Mouse (Mus musculus) hindbrain, embryonic 16.5 days (tissue): ENCODE measurements around the gene Orm2. TPM values are rescaled to one million over a fixed set of nuclear protein-coding genes. Genes with fewer than 3 reads are reported as not detected.

ENCODE experiments used
- ATAC-seq: fragments of 200-750 bp; cut with Nextera tagmentation; 2 replicates; pipeline ENCODE4 v1.8.0; 2017; ENCODE audit warnings: moderate TSS enrichment, moderate library complexity
- H3K27ac ChIP-seq: fragments of 300-500 bp; sonication (generic); 2 replicates; pipeline ENCODE4 v1.5.1; 2014; ENCODE audit warnings: low read depth, mild to moderate bottlenecking, control low read depth, low read length, moderate library complexity
- H3K27me3 ChIP-seq: fragments of 300-500 bp; sonication (generic); replicated peaks from 2 replicates; pipeline ENCODE4 v1.6.1; 2014; ENCODE audit warnings: low read length; ENCODE audit not compliant: control insufficient read depth, insufficient read depth
- H3K36me3 ChIP-seq: fragments of 300-500 bp; sonication (generic); 2 replicates; pipeline ENCODE4 v1.6.1; 2014; ENCODE audit warnings: mild to moderate bottlenecking, low read length, moderate library complexity, mixed read lengths; ENCODE audit not compliant: control insufficient read depth, insufficient read depth
- H3K4me1 ChIP-seq: fragments of 300-500 bp; sonication (generic); 2 replicates; pipeline ENCODE4 v1.6.1; 2014; ENCODE audit warnings: low read depth, low read length; ENCODE audit not compliant: control insufficient read depth, insufficient read depth
- H3K4me2 ChIP-seq: fragments of 300-500 bp; sonication (generic); 2 replicates; pipeline ENCODE4 v1.6.1; 2014; ENCODE audit warnings: mild to moderate bottlenecking, low read length, control low read depth, moderate library complexity
- H3K4me3 ChIP-seq: fragments of 300-500 bp; sonication (generic); 2 replicates; pipeline ENCODE4 v1.5.1; 2014; ENCODE audit warnings: mild to moderate bottlenecking, low read length, control low read depth, moderate library complexity
- H3K9ac ChIP-seq: fragments of 300-500 bp; sonication (generic); 2 replicates; pipeline ENCODE4 v1.6.1; 2014; ENCODE audit warnings: low read depth, mild to moderate bottlenecking, control low read depth, low read length, moderate library complexity
- H3K9me3 ChIP-seq: fragments of 300-500 bp; sonication (generic); 2 replicates; pipeline ENCODE4 v1.6.1; 2014; ENCODE audit warnings: mild to moderate bottlenecking, low read length, moderate library complexity; ENCODE audit not compliant: control insufficient read depth
- WGBS: fragments of 180-500 bp; shearing (Covaris S2); extraction: QIAGEN DNeasy Blood & Tissue Kit; methylation state at CpG from one replicate; pipeline ENCODE4 v1.1.7; 2014; 5-methylcytosine and 5-hydroxymethylcytosine counted together
- polyA plus RNA-seq: library from polyadenylated mRNA; unstranded; fragments of >200 nt; fragmentation: Nextera tagmentation; extraction: Ambion mirVana; gene quantifications from 2 replicates; pipeline ENCODE4 v1.2.1, GENCODE M21; 2015

The Orm2 gene
- polyA plus RNA-seq, 1 experiment from 2014 or later: not detected

DNA sequence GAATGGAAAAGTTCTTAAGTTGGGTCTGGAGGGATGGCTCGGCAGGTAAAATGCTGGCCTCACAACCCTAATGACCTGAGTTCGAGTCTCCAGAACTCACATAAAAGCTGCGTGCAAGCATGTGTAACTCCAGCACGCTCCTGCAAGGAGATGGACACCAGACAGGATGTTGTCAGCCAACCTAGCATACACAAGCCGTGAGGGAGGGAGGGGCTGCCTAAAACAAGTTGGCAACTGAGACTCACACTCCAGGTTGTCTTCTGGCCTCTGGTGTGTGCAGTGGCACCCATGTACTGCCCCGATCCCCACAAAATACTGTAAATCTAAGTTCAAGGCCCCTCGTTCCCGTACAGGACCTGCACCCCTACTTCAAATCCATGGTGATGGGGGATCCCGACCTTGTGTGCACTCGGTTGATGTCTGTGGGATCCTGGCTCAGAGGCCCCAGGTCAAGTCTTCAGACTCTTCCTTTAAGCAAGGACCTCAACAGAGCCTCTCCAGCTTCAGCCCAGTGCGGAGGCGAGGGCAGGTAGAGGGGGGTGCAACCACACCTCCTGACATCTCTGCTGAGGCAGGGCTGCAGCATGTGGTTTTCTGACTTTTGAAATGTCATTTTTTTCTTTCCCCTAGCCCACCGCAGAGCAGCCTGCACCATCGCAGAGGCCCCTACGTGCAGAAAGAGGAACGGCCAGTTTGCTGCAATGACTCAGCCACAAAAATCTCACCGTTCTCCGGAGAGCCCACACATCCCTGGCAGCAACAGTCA lies 38.5 kb downstream of the Orm2 start:
- Histone ChIP-seq H3K27ac (no peak overlapping the region), H3K4me3 (no peak overlapping the region), H3K27me3 (no peaks in the 10 kb centered on the region), H3K9me3 (no peaks in the 10 kb centered on the region), H3K4me2 (no peak overlapping the region), H3K9ac (no peak overlapping the region), H3K4me1 (peaks cover 29% of the 10 kb centered on the region), H3K36me3 (no peaks in the 10 kb centered on the region; the same call in 1 of the 2 replicates)
- no peak for ATAC-seq
- 88% methylated on average over 18 of the region's 18 CpGs for WGBS

DNA sequence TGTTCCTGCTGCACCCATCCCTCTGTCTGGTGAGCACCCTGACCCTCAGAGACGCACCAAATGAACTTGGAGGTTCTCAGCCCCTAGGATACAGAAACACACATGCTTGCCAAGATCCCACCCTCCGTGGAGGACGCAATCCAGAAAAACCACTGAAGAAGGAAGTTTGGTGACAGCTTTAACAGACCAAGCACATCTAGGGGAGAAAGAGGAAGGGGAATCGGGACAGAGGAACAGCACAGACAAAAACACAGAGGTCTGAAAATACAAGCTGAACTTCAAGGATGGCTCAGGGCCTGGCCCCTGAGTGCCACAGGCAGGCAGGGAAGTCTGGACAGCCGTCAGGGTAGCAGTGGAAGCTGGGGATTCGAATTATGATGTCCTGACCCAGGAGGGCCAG lies 39.4 kb downstream of the Orm2 start:
- Histone ChIP-seq H3K4me3 (no peak overlapping the region), H3K27ac (no peak overlapping the region), H3K9ac (no peak overlapping the region), H3K4me2 (no peak overlapping the region), H3K9me3 (no peaks in the 10 kb centered on the region), H3K27me3 (no peaks in the 10 kb centered on the region), H3K4me1 (peaks cover 29% of the 10 kb centered on the region), H3K36me3 (no peaks in the 10 kb centered on the region)
- no peak for ATAC-seq
- WGBS: 76% methylated on average over 6 of the region's 6 CpGs

DNA sequence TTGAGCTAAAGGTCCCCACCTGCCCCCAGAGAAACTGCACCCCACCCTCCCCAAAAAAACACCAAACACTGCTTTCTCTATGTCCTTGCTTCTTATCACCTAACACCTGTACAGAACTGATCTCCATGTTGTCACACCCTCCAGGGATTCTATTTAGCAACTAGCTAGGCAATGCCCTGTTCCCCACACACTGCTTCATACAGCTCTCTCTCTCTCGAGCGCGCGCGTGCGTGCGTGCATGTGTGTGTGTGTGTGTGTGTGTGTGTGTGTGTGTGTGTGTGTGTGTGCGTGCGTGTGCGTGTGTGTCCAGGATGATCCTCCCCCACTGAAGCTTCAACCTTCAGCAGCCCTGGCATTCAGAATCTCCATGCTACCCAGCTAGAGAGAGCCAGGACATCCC lies 39.8 kb downstream of the Orm2 start:
- Histone ChIP-seq H3K27me3 (no peaks in the 10 kb centered on the region), H3K36me3 (no peaks in the 10 kb centered on the region), H3K4me1 (peaks cover 29% of the 10 kb centered on the region), H3K9me3 (no peaks in the 10 kb centered on the region), H3K4me2 (peak overlapping the region; percentile 39; the same call in 1 of the 2 replicates), H3K4me3 (no peak overlapping the region), H3K9ac (no peak overlapping the region), H3K27ac (no peak overlapping the region)
- ATAC-seq: no peak
- WGBS: 84% methylated on average over 10 of the region's 10 CpGs

DNA sequence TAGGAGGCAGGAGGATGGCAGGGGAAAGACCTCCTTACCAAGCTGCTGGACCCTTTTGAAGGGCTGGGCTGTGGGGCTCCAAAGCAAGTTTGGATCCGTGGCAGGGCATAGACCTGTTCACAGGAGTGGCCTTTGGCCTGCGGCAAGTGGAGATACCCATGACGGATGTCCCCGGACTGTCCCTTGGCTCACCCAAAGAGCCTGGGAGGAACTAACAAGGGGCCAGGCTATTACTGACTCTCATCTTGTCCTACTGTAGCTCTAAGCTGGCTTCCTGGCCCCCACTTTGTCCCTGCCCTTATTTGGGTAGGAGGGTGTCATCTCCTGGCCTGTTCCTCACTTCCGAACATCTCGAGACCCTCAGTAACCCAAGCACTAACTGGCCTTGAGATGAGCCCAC lies 40.3 kb downstream of the Orm2 start:
- ATAC-seq: peak; percentile 3; the same call in 1 of the 2 replicates

DNA sequence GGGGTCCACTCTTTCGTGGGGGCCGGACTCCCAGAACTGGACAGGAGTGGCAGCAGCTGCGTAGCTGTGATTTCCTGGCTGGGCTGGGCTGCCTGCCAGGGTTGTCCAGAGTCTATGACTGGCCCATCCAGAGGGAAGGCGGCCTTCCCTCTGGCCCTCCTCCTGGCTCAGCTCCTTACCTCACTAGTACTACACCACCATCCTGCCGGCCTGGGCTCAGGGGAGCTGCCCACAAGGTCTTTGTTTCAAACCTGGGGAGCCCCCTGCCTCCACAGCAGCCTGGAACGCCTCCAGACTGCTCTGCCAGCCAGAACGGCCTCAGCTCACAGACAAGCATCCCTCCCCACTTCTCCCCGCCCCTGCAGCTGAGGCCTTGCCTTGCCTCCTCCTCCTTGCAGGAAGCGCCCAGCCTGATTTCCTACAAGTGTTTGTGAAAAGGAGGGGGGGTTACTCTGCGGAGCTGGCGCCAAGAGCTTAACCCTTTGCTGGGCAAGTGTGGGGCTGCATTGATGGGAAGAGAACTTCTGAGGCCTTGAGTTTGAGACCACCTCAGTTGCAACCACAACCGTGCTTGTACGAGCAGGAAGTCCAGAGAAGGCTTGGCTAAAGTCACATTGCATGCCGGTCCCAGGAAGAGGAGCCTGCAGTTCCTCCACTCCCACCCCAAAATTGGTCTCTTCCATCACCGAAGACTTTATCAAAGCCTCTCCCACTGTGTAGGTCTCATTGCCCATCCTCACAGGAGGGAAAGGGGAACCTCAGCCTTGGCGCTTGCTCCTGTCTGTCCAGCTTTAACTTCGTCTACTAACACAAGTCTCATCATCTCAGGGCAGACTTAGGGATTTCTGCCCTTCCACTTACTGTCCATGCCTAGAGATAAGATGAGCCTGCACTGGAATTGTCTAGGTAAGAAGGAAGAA lies 41.1 kb downstream of the Orm2 start, which contains the start of gene Akna:
TSS of gene Akna (minus strand) at position 315 of the 920 bp plus-strand sequence.
- peak within 1 kb of the TSS; percentile 18; the same call in 1 of the 2 replicates for H3K4me3 ChIP-seq

More for the DNA sequence above, 40.3 kb downstream of the Orm2 start:
- Histone ChIP-seq H3K4me3 (peak overlapping the region; percentile 4; the same call in 1 of the 2 replicates), H3K9me3 (no peaks in the 10 kb centered on the region), H3K36me3 (no peaks in the 10 kb centered on the region), H3K9ac (no peak overlapping the region), H3K27ac (peak overlapping the region; percentile 72), H3K4me2 (peak overlapping the region; percentile 39), H3K4me1 (peaks cover 29% of the 10 kb centered on the region), H3K27me3 (no peaks in the 10 kb centered on the region)
- WGBS: 73% methylated on average over 6 of the region's 6 CpGs

DNA sequence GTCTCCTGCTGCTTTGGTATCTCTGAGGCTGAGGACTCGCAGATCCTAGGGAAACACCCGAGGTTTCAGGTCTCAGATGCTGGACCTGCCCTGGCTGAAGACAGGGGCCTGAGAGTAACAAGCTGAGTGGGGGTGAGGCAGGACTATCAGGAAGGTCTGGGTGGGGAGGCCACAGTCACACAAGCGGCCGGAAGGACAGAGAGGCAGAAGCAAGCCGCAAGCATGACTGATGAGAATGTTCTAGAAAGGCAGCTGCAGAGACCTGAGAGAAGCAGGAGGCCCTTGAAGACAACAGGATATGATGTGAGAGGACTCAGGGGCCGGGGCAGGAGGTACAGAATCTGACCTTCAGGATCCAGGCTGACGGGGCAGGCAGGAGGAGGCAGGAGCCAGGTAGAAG lies 42.0 kb downstream of the Orm2 start:
- Histone ChIP-seq H3K9ac (no peak overlapping the region; the same call in 1 of the 2 replicates), H3K4me2 (no peak overlapping the region), H3K36me3 (no peaks in the 10 kb centered on the region), H3K9me3 (no peaks in the 10 kb centered on the region), H3K4me3 (no peak overlapping the region), H3K27ac (no peak overlapping the region), H3K27me3 (no peaks in the 10 kb centered on the region), H3K4me1 (peaks cover 44% of the 10 kb centered on the region)
- 72% methylated on average over 7 of the region's 7 CpGs for WGBS
- ATAC-seq: no peak

More for the DNA sequence above, 41.1 kb downstream of the Orm2 start, which contains the start of gene Akna:
- H3K27ac ChIP-seq: peak within 1 kb of the TSS; percentile 72
- no peaks in the 10 kb centered on the region for H3K36me3 ChIP-seq
- peak within 1 kb of the TSS; percentile 39 for H3K4me2 ChIP-seq
- no peaks in the 10 kb centered on the region for H3K9me3 ChIP-seq
- peak; percentile 88 for ATAC-seq
- peak within 1 kb of the TSS; percentile 2 for H3K9ac ChIP-seq
- 15% methylated on average over 17 of the region's 17 CpGs for WGBS
- no peaks in the 10 kb centered on the region for H3K27me3 ChIP-seq
- H3K4me1 ChIP-seq: peaks cover 35% of the 10 kb centered on the region

DNA sequence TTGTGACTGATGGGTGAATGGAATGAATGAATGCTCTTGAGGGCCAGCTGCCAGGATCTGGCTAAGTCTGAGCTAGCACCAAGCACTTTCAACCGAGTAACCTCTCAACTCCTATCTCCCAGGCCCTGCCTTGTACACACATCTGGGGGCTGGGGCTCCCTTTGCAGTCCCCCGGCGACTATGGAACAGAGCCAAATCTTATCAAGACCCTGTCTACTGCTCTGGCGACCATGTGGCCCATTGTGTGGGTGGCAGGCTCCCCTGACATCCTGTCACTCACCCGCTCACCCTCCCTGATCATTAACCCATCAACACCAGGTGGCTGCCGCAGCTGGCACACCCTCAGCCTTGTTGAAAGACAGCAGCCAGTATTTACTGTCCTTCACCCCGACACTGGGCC lies 42.8 kb downstream of the Orm2 start:
- Histone ChIP-seq H3K4me2 (no peak overlapping the region), H3K36me3 (no peaks in the 10 kb centered on the region), H3K9ac (no peak overlapping the region), H3K4me3 (no peak overlapping the region), H3K27ac (no peak overlapping the region), H3K4me1 (peaks cover 52% of the 10 kb centered on the region), H3K27me3 (no peaks in the 10 kb centered on the region), H3K9me3 (no peaks in the 10 kb centered on the region)
- no peak for ATAC-seq
- WGBS: 17% methylated on average over 7 of the region's 7 CpGs

DNA sequence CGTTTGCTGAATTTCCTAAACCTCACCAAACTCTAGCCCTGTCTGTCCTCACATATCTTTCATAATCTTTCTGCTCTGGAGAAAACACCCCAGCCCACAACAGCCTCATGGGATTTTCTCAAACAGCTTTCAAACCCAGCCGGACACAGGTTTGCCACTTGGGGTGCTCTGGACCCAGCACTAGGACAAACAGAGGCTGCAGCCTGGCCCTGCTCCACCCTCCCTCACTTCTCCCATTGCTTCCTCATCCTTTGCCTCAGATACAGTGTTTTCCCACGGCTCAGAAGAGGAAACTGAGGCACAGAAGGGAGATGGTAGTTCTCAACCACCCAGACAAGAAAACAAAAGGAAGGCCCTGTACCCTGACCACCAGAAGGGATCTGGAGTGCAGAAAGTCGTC lies 43.4 kb downstream of the Orm2 start:
- no peak overlapping the region for H3K9ac ChIP-seq
- H3K4me3 ChIP-seq: no peak overlapping the region
- no peak overlapping the region for H3K27ac ChIP-seq
- H3K9me3 ChIP-seq: no peaks in the 10 kb centered on the region
- WGBS: 62% methylated on average over 4 of the region's 4 CpGs
- no peak for ATAC-seq
- H3K27me3 ChIP-seq: no peaks in the 10 kb centered on the region
- no peaks in the 10 kb centered on the region for H3K36me3 ChIP-seq
- H3K4me2 ChIP-seq: no peak overlapping the region
- peaks cover 51% of the 10 kb centered on the region for H3K4me1 ChIP-seq

DNA sequence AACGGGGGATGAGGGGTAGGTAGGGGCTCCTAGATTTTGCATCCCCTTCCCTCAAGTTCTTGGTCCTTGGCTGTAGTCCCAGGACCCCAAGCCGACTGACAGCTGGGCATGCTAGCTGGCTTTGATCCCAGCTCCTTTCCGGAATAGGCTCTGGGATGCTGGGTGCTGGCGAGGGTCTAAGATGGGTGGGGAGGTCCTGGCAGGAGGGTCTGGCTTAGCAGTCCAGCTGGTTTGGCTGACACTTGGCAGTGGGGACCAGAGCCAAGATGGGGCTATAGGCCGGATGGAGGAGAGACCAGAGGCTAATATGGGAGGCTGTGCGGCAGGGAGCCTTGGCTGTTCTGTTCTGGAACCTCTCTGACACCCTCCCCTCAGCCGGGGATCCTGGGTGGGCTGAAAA lies 46.0 kb downstream of the Orm2 start:
- Histone ChIP-seq H3K4me3 (peak overlapping the region; percentile 15; the same call in 1 of the 2 replicates), H3K9me3 (no peaks in the 10 kb centered on the region), H3K27ac (peak overlapping the region; percentile 66), H3K9ac (peak overlapping the region; percentile 51; the same call in 1 of the 2 replicates), H3K27me3 (no peaks in the 10 kb centered on the region), H3K36me3 (no peaks in the 10 kb centered on the region), H3K4me1 (peaks cover 46% of the 10 kb centered on the region), H3K4me2 (peak overlapping the region; percentile 99)
- 49% methylated on average over 7 of the region's 7 CpGs for WGBS
- ATAC-seq: peak; percentile 57
